Mouse (Mus musculus): ENCODE data around the gene Zmpste24.
A peak's percentile ranks its signal among the peaks of the same experiment; 100 is the strongest.

The Zmpste24 gene

GRCm38 (mm10) chr4:121031440-121031839 lies 66.6 kb downstream of the Zmpste24 start:
- no peak for DNase-seq (ENCODE audit: low spot score)

- DNase-seq (ENCODE audit: low spot score), result no peak
These were observed 68.4 kb downstream of the Zmpste24 start for GRCm38 (mm10) chr4:121029632-121030031.

GRCm38 (mm10) chr4:121028659-121029392 lies 69.2 kb downstream of the Zmpste24 start:
- DNase-seq (ENCODE audit: low spot score), result peak; percentile 85

- DNase-seq (ENCODE audit: low spot score), result no peak
These were observed 69.9 kb downstream of the Zmpste24 start for GRCm38 (mm10) chr4:121028146-121028545.

- no peak for DNase-seq (ENCODE audit: low spot score)
These were observed 72.4 kb downstream of the Zmpste24 start for GRCm38 (mm10) chr4:121025681-121026080.

GRCm38 (mm10) chr4:121023941-121024340 lies 74.1 kb downstream of the Zmpste24 start:
- no peak for DNase-seq (ENCODE audit: low spot score)

- no peak for DNase-seq (ENCODE audit: low spot score)
These were observed 74.6 kb downstream of the Zmpste24 start for GRCm38 (mm10) chr4:121023464-121023863.

- no peak for DNase-seq (ENCODE audit: low spot score)
These were observed 76.1 kb downstream of the Zmpste24 start for GRCm38 (mm10) chr4:121021911-121022310.

GRCm38 (mm10) chr4:121020040-121020790 lies 77.8 kb downstream of the Zmpste24 start:
- DNase-seq (ENCODE audit: low spot score), result no peak

- no peak for DNase-seq (ENCODE audit: low spot score)
These were observed 79.8 kb downstream of the Zmpste24 start for GRCm38 (mm10) chr4:121018250-121018649.

GRCm38 (mm10) chr4:121016928-121017657 lies 80.9 kb downstream of the Zmpste24 start, which contains the start of gene Smap2:
Gene Smap2 (minus strand): TSS chr4:121017247.
- peak; percentile 100 for DNase-seq (ENCODE audit: low spot score)

- peak; percentile 67 for DNase-seq (ENCODE audit: low spot score)
These were observed 81.8 kb downstream of the Zmpste24 start for GRCm38 (mm10) chr4:121016021-121016898.

- no peak for DNase-seq (ENCODE audit: low spot score)
These were observed 82.8 kb downstream of the Zmpste24 start for GRCm38 (mm10) chr4:121015268-121015659.

GRCm38 (mm10) chr4:121014594-121015267 lies 83.3 kb downstream of the Zmpste24 start:
- no peak for DNase-seq (ENCODE audit: low spot score)

- DNase-seq (ENCODE audit: low spot score), result no peak
These were observed 87.1 kb downstream of the Zmpste24 start for GRCm38 (mm10) chr4:121010770-121011549.
